Mouse (Mus musculus): ENCODE results near the gene Olfm4. TPM values are rescaled to one million over a fixed set of nuclear protein-coding genes. Genes with fewer than 3 reads are reported as not detected.

Gene Olfm4
- polyA plus RNA-seq, 1 experiment, result 6.6 TPM

DNA sequence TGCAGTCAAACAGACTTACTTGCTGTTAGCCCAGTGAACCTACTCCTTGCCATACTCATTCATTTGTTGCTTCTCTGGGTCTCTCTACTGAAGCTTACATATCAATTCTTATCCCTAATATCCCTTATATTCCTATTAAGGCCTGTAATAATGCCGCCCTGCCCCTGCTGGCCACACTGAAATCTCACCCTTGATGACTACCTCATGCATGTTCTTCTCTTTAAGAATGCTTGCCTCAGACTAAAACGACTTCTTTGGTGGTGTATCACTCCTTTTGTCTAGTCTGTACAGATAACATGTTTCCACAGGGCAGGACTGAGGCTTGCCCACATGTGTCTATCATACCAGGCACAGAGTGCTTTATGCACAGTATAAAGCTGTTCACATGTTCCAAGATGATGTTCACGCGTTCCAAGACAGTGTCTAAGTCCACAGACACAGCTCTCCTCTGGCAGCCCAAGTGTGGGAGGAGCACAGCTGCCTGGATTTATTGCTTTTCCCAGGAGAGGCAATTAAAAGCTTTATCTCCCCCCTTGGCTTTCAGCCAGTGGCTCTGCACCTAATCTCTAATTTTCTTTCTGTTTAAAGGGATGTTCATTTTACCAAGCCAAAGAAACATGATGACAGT, 55.9 kb downstream of the Olfm4 start:
- Histone ChIP-seq H3K4me1 (ENCODE audit: control insufficient read depth, insufficient read depth, low read length) (no peaks in the 10 kb centered on the region), H3K27ac (ENCODE audit: control insufficient read depth, insufficient read depth, low read depth, low read length, poor library complexity) (no peak overlapping the region), H3K4me3 (replicated peaks; ENCODE audit: control insufficient read depth, low read depth, low read length) (no peak overlapping the region)
- WGBS, result 73% methylated on average over 4 of the region's 4 CpGs
- TF ChIP-seq POLR2A (IDR thresholded peaks at IDR 0.05; ENCODE audit: borderline replicate concordance, control insufficient read depth, low read depth, low read length) (no peak), CTCF (IDR thresholded peaks at IDR 0.05; ENCODE audit: control insufficient read depth, insufficient read depth, low read length) (no peak)

DNA sequence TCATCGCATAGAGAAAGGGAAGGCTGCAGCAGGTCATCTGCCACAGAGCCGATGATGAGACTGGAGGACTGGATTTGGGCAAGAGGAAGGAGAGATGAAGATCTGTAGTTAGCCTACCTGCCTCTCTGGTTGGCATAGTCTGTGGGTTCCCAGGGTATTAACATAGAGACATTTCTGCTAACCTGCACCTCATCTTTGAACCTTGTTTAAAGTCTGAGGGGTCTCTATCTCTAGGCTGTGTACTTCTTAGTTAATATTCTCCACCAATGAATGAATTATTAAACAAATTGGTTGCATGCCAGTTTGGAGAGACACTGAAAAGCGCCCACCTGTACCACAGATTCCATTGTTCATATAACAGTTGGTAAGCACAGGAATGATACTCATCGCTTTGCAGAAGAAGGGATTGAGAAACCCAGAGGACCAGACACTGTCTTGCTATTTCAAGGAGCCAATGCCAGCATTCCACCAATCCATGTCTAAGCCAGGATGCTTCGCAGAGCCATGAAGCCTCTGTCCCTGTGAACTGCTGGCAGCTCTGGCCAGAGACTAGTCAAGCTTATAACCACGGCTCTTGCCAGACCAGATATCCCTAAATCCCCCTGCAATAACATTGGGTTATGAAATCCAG, 62.3 kb downstream of the Olfm4 start:
- no peak overlapping the region for H3K27ac ChIP-seq (ENCODE audit: control insufficient read depth, insufficient read depth, low read depth, low read length, poor library complexity)
- no peak overlapping the region for H3K4me3 ChIP-seq (replicated peaks; ENCODE audit: control insufficient read depth, low read depth, low read length)
- 79% methylated on average over 6 of the region's 6 CpGs for WGBS
- TF ChIP-seq CTCF (IDR thresholded peaks at IDR 0.05; ENCODE audit: control insufficient read depth, insufficient read depth, low read length) (no peak), POLR2A (IDR thresholded peaks at IDR 0.05; ENCODE audit: borderline replicate concordance, control insufficient read depth, low read depth, low read length) (no peak)
- no peaks in the 10 kb centered on the region for H3K4me1 ChIP-seq (ENCODE audit: control insufficient read depth, insufficient read depth, low read length)

- Histone ChIP-seq H3K4me1 (ENCODE audit: control insufficient read depth, insufficient read depth, low read length) (no peaks in the 10 kb centered on the region), H3K4me3 (replicated peaks; ENCODE audit: control insufficient read depth, low read depth, low read length) (no peak overlapping the region), H3K27ac (ENCODE audit: control insufficient read depth, insufficient read depth, low read depth, low read length, poor library complexity) (no peak overlapping the region)
- WGBS, result 65% methylated on average over 5 of the region's 5 CpGs
- no peak for TF ChIP-seq POLR2A (IDR thresholded peaks at IDR 0.05; ENCODE audit: borderline replicate concordance, control insufficient read depth, low read depth, low read length)
- no peak for TF ChIP-seq CTCF (IDR thresholded peaks at IDR 0.05; ENCODE audit: control insufficient read depth, insufficient read depth, low read length)
Measured at GRCm38 (mm10) chr14:80047368-80048101, 63.7 kb downstream of the Olfm4 start.

DNA sequence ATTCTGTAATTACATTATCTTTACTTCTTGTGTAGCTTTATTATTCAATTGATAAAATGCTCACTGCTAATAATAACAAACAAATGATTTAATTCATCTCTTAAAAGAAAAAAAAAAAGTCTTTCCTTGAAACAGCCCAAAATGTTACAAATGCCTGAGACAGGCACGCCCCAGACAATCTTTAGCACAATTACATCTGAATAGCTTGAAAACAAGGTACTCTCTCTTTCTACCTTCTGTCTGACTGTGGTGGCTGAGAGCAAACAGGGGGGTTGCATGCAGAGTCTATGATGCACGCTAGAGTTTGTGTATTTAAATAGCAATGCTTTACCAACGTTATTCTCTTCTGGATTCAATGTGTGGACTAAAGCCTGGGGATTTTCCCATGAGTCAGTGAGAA, 71.8 kb downstream of the Olfm4 start:
- Histone ChIP-seq H3K4me1 (ENCODE audit: control insufficient read depth, insufficient read depth, low read length) (no peaks in the 10 kb centered on the region), H3K4me3 (replicated peaks; ENCODE audit: control insufficient read depth, low read depth, low read length) (no peak overlapping the region), H3K27ac (ENCODE audit: control insufficient read depth, insufficient read depth, low read depth, low read length, poor library complexity) (no peak overlapping the region)
- no peak for TF ChIP-seq CTCF (IDR thresholded peaks at IDR 0.05; ENCODE audit: control insufficient read depth, insufficient read depth, low read length)
- no peak for TF ChIP-seq POLR2A (IDR thresholded peaks at IDR 0.05; ENCODE audit: borderline replicate concordance, control insufficient read depth, low read depth, low read length)
- whole genome bisulfite sequencing, result 63% methylated on average over 3 of the region's 3 CpGs

- H3K4me3 ChIP-seq (replicated peaks; ENCODE audit: control insufficient read depth, low read depth, low read length), result no peak overlapping the region
- WGBS, result 80% methylated on average over 3 of the region's 3 CpGs
- no peak overlapping the region for H3K27ac ChIP-seq (ENCODE audit: control insufficient read depth, insufficient read depth, low read depth, low read length, poor library complexity)
- H3K4me1 ChIP-seq (ENCODE audit: control insufficient read depth, insufficient read depth, low read length), result no peaks in the 10 kb centered on the region
- TF ChIP-seq CTCF (IDR thresholded peaks at IDR 0.05; ENCODE audit: control insufficient read depth, insufficient read depth, low read length), result no peak
- TF ChIP-seq POLR2A (IDR thresholded peaks at IDR 0.05; ENCODE audit: borderline replicate concordance, control insufficient read depth, low read depth, low read length), result no peak
Measured at GRCm38 (mm10) chr14:80061686-80062085, 77.8 kb downstream of the Olfm4 start.

DNA sequence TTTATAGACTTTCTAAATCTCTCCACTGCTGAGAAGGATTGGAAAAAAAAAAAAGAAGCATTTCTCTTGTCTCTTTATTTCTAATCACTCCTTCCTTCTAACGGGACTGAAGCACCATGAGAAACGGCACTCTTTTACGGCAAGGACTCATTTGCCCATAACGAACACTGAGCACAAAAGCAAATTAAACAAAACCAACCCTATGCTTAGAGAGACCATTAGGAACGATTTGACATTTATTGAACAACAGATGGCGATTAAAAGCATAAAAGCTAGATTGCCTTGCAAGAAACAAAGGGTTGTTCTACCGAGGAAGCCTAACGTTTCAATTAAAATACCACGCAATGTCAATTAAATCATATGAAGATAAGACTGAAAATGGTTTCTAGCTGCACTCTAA, 79.0 kb downstream of the Olfm4 start:
- WGBS, result 87% methylated on average over 9 of the region's 9 CpGs
- TF ChIP-seq POLR2A (IDR thresholded peaks at IDR 0.05; ENCODE audit: borderline replicate concordance, control insufficient read depth, low read depth, low read length) (no peak), CTCF (IDR thresholded peaks at IDR 0.05; ENCODE audit: control insufficient read depth, insufficient read depth, low read length) (no peak)

DNA sequence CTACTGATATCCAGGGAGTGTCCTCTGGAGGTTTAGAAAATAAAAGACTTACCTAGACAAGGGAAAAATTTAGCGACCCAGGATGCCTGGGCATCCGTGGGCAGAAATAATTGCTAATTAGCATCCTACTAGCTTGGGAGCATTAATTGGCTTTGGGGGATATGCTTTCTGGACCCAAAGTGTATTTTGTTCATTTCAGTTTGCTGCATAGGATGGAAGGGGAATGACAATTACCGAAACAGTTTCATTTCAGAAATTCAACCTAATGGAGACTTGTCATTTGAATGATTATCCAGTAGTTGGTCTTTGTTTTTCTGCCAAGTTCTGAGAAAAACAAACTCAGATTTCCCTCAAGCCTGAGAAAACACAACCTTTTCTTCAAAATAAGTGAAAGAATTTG, 86.7 kb downstream of the Olfm4 start:
- TF ChIP-seq POLR2A (IDR thresholded peaks at IDR 0.05; ENCODE audit: borderline replicate concordance, control insufficient read depth, low read depth, low read length) (no peak), CTCF (IDR thresholded peaks at IDR 0.05; ENCODE audit: control insufficient read depth, insufficient read depth, low read length) (no peak)
- no peak overlapping the region for H3K27ac ChIP-seq (ENCODE audit: control insufficient read depth, insufficient read depth, low read depth, low read length, poor library complexity)
- H3K4me1 ChIP-seq (ENCODE audit: control insufficient read depth, insufficient read depth, low read length), result no peaks in the 10 kb centered on the region
- whole genome bisulfite sequencing, result 82% methylated on average over 3 of the region's 3 CpGs
- H3K4me3 ChIP-seq (replicated peaks; ENCODE audit: control insufficient read depth, low read depth, low read length), result no peak overlapping the region

More for the DNA sequence above, 79.0 kb downstream of the Olfm4 start:
- H3K4me1 ChIP-seq (ENCODE audit: control insufficient read depth, insufficient read depth, low read length), result no peaks in the 10 kb centered on the region
- H3K4me3 ChIP-seq (replicated peaks; ENCODE audit: control insufficient read depth, low read depth, low read length), result no peak overlapping the region
- no peak overlapping the region for H3K27ac ChIP-seq (ENCODE audit: control insufficient read depth, insufficient read depth, low read depth, low read length, poor library complexity)

Other genes starting within 250 kb of the Olfm4 start
- not detected in 2 replicates for gene Pcdh8, start 212.8 kb upstream of the Olfm4 start, polyA plus RNA-seq (2011; ENCODE audit: insufficient read depth, insufficient read length, low replicate concordance, missing spikeins)

All from bone marrow, adult 2 months (tissue).